Mouse (Mus musculus) embryonic facial prominence, embryonic 10.5 days (tissue): Measurements from ENCODE around the gene Plekha6. TPM values are rescaled to one million over a fixed set of nuclear protein-coding genes. Genes with fewer than 3 reads are reported as not detected.
A peak's percentile ranks its signal among the peaks of the same experiment; 100 is the strongest.

Experiments used
- DNase-seq: peaks from one replicate; pipeline ENCODE4 v3.0.0-alpha.2; 2017; ENCODE audit warnings: low spot score
- H3K27ac ChIP-seq: fragments of 300-500 bp; sonication (generic); replicated peaks from 2 replicates; pipeline ENCODE4 v1.5.1; 2016; ENCODE audit warnings: mild to moderate bottlenecking
- H3K27me3 ChIP-seq: fragments of 300-500 bp; sonication (generic); replicated peaks from 2 replicates; pipeline ENCODE4 v1.6.1; 2016; ENCODE audit warnings: low read depth, mild to moderate bottlenecking; ENCODE audit not compliant: poor library complexity, severe bottlenecking
- H3K36me3 ChIP-seq: fragments of 300-500 bp; sonication (generic); replicated peaks from 2 replicates; pipeline ENCODE4 v1.6.1; 2016; ENCODE audit warnings: mild to moderate bottlenecking, moderate library complexity
- H3K4me1 ChIP-seq: fragments of 300-500 bp; sonication (generic); 2 replicates; pipeline ENCODE4 v1.6.1; 2016
- H3K4me3 ChIP-seq: fragments of 300-500 bp; sonication (generic); 2 replicates; pipeline ENCODE4 v1.5.1; 2016; ENCODE audit warnings: mild to moderate bottlenecking, moderate library complexity
- H3K9me3 ChIP-seq: fragments of 300-500 bp; sonication (generic); 2 replicates; pipeline ENCODE4 v1.6.1; 2016; ENCODE audit warnings: mild to moderate bottlenecking
- WGBS: fragments of 180-500 bp; shearing (Covaris S2); methylation state at CpG from one replicate; pipeline ENCODE4 v1.1.7; 2016; 5-methylcytosine and 5-hydroxymethylcytosine counted together
- polyA plus RNA-seq: library from polyadenylated mRNA; unstranded; fragments of >200 nt; fragmentation: Nextera tagmentation; extraction: Ambion mirVana; gene quantifications from 2 replicates; pipeline ENCODE4 v1.2.1, GENCODE M21; 2016

Plekha6 gene
- polyA plus RNA-seq, 1 experiment from 2014 or later = 3.4 TPM

GRCm38 (mm10) chr1:133262628-133263027 is 98.6 kb downstream of the Plekha6 start:
- Histone ChIP-seq H3K36me3 (peaks cover 6% of the 10 kb centered on the region; the same call in 1 of the 2 replicates), H3K4me1 (peaks cover 42% of the 10 kb centered on the region), H3K27ac (no peak overlapping the region), H3K9me3 (no peaks in the 10 kb centered on the region), H3K27me3 (peaks cover 17% of the 10 kb centered on the region), H3K4me3 (no peak overlapping the region)
- DNase-seq = no peak
- 87% methylated on average over 6 of the region's 6 CpGs for WGBS

GRCm38 (mm10) chr1:133263134-133263533 is 99.1 kb downstream of the Plekha6 start:
- H3K4me1 ChIP-seq = peaks cover 43% of the 10 kb centered on the region
- H3K27me3 ChIP-seq = peaks cover 17% of the 10 kb centered on the region
- no peaks in the 10 kb centered on the region for H3K9me3 ChIP-seq
- no peak overlapping the region for H3K4me3 ChIP-seq
- peaks cover 6% of the 10 kb centered on the region; the same call in 1 of the 2 replicates for H3K36me3 ChIP-seq
- no peak overlapping the region for H3K27ac ChIP-seq
- DNase-seq = no peak
- WGBS = 88% methylated on average over 7 of the region's 7 CpGs

- H3K36me3 ChIP-seq = peaks cover 6% of the 10 kb centered on the region; the same call in 1 of the 2 replicates
- no peaks in the 10 kb centered on the region for H3K9me3 ChIP-seq
- H3K4me1 ChIP-seq = peaks cover 41% of the 10 kb centered on the region
- no peak overlapping the region for H3K27ac ChIP-seq
- no peak for DNase-seq
- WGBS = 70% methylated on average over 12 of the region's 12 CpGs
- peaks cover 17% of the 10 kb centered on the region for H3K27me3 ChIP-seq
- H3K4me3 ChIP-seq = no peak overlapping the region
Observed at GRCm38 (mm10) chr1:133264367-133264766, 100.4 kb downstream of the Plekha6 start.

GRCm38 (mm10) chr1:133265114-133265766 is 101.2 kb downstream of the Plekha6 start:
- WGBS = 56% methylated on average over 11 of the region's 11 CpGs
- Histone ChIP-seq H3K27me3 (peaks cover 17% of the 10 kb centered on the region), H3K4me1 (peaks cover 49% of the 10 kb centered on the region), H3K4me3 (no peak overlapping the region), H3K36me3 (peaks cover 6% of the 10 kb centered on the region; the same call in 1 of the 2 replicates), H3K27ac (no peak overlapping the region), H3K9me3 (no peaks in the 10 kb centered on the region)
- DNase-seq = peak; percentile 24

GRCm38 (mm10) chr1:133267094-133267493 is 103.1 kb downstream of the Plekha6 start:
- 68% methylated on average over 3 of the region's 3 CpGs for WGBS

GRCm38 (mm10) chr1:133267813-133268492 is 103.9 kb downstream of the Plekha6 start:
- Histone ChIP-seq H3K27me3 (peaks cover 17% of the 10 kb centered on the region), H3K4me3 (no peak overlapping the region), H3K36me3 (0 out of 2 replicates have a peak, but pooled peaks cover 4% of the 10 kb centered on the region), H3K4me1 (peaks cover 45% of the 10 kb centered on the region), H3K27ac (peak overlapping the region; percentile 52), H3K9me3 (no peaks in the 10 kb centered on the region)
- WGBS = 23% methylated on average over 10 of the region's 10 CpGs
- peak; percentile 17 for DNase-seq

More at GRCm38 (mm10) chr1:133267094-133267493, 103.1 kb downstream of the Plekha6 start:
- Histone ChIP-seq H3K4me1 (peaks cover 45% of the 10 kb centered on the region), H3K36me3 (peaks cover 5% of the 10 kb centered on the region; the same call in 1 of the 2 replicates), H3K27me3 (peaks cover 17% of the 10 kb centered on the region), H3K27ac (no peak overlapping the region), H3K9me3 (no peaks in the 10 kb centered on the region), H3K4me3 (no peak overlapping the region)
- no peak for DNase-seq

- Histone ChIP-seq H3K27ac (peak overlapping the region; percentile 52), H3K27me3 (peaks cover 17% of the 10 kb centered on the region), H3K4me1 (peaks cover 45% of the 10 kb centered on the region), H3K4me3 (no peak overlapping the region), H3K9me3 (no peaks in the 10 kb centered on the region), H3K36me3 (0 out of 2 replicates have a peak, but pooled peaks cover 4% of the 10 kb centered on the region)
- DNase-seq = peak; percentile 29
- 73% methylated on average over 3 of the region's 3 CpGs for WGBS
Observed at GRCm38 (mm10) chr1:133268503-133268902, 104.5 kb downstream of the Plekha6 start.

- 41% methylated on average over 6 of the region's 6 CpGs for WGBS
- no peak overlapping the region for H3K4me3 ChIP-seq
Observed at GRCm38 (mm10) chr1:133270336-133270735, 106.3 kb downstream of the Plekha6 start.

GRCm38 (mm10) chr1:133274163-133274562 is 110.2 kb downstream of the Plekha6 start:
- H3K4me1 ChIP-seq = peaks cover 34% of the 10 kb centered on the region
- H3K27ac ChIP-seq = no peak overlapping the region
- peaks cover 12% of the 10 kb centered on the region for H3K36me3 ChIP-seq
- no peak for DNase-seq
- peaks cover 19% of the 10 kb centered on the region for H3K27me3 ChIP-seq
- no peaks in the 10 kb centered on the region for H3K9me3 ChIP-seq
- no peak overlapping the region for H3K4me3 ChIP-seq
- 90% methylated on average over 19 of the region's 19 CpGs for WGBS

More at GRCm38 (mm10) chr1:133270336-133270735, 106.3 kb downstream of the Plekha6 start:
- Histone ChIP-seq H3K27me3 (peaks cover 23% of the 10 kb centered on the region), H3K4me1 (peaks cover 36% of the 10 kb centered on the region), H3K36me3 (peaks cover 12% of the 10 kb centered on the region), H3K27ac (no peak overlapping the region), H3K9me3 (no peaks in the 10 kb centered on the region)
- peak; percentile 28 for DNase-seq

- Histone ChIP-seq H3K27me3 (peaks cover 19% of the 10 kb centered on the region), H3K4me1 (peaks cover 22% of the 10 kb centered on the region), H3K4me3 (no peak overlapping the region), H3K27ac (no peak overlapping the region), H3K9me3 (no peaks in the 10 kb centered on the region), H3K36me3 (peaks cover 12% of the 10 kb centered on the region)
- no peak for DNase-seq
- WGBS = 81% methylated on average over 5 of the region's 5 CpGs
Observed at GRCm38 (mm10) chr1:133276983-133277382, 113.0 kb downstream of the Plekha6 start.

- H3K27me3 ChIP-seq = peaks cover 19% of the 10 kb centered on the region
- no peak overlapping the region for H3K27ac ChIP-seq
- H3K4me1 ChIP-seq = peaks cover 27% of the 10 kb centered on the region
- WGBS = 79% methylated on average over 6 of the region's 6 CpGs
- H3K9me3 ChIP-seq = no peaks in the 10 kb centered on the region
- no peak overlapping the region for H3K4me3 ChIP-seq
- H3K36me3 ChIP-seq = peaks cover 7% of the 10 kb centered on the region
- DNase-seq = no peak
Observed at GRCm38 (mm10) chr1:133278539-133278938, 114.5 kb downstream of the Plekha6 start.

- no peaks in the 10 kb centered on the region for H3K9me3 ChIP-seq
- no peak overlapping the region for H3K4me3 ChIP-seq
- H3K36me3 ChIP-seq = peaks cover 2% of the 10 kb centered on the region
- peaks cover 14% of the 10 kb centered on the region for H3K27me3 ChIP-seq
- H3K4me1 ChIP-seq = peaks cover 27% of the 10 kb centered on the region
- WGBS = 75% methylated on average over 15 of the region's 15 CpGs
- DNase-seq = no peak
- 0 out of 2 replicates have a peak overlapping the region, but pooled peaks have one; percentile 1 for H3K27ac ChIP-seq
Observed at GRCm38 (mm10) chr1:133278946-133279631, 115.1 kb downstream of the Plekha6 start.
